Mouse (Mus musculus): ENCODE results near the gene Rnf217.

Gene Rnf217

DNA sequence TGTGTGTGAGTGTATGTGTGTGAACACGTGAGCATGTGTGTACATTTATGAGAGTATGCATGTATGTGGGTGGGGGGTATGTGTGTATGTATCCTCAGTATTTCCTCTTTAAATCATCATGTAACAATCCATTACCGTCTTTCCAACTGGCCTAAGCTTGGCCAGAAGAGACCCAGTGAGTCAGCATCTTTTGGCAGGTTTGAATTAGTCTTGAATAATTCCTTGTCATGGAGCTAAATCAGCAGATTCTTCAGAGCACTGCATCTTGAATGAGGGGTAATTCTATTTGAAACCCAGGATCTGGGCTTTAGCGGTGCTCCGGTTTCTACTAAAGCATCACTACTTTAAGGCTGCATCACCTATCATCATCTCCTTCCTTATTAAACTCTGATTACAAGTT, 55.7 kb downstream of the Rnf217 start:
- DNase-seq (ENCODE audit: low spot score) = no peak

DNA sequence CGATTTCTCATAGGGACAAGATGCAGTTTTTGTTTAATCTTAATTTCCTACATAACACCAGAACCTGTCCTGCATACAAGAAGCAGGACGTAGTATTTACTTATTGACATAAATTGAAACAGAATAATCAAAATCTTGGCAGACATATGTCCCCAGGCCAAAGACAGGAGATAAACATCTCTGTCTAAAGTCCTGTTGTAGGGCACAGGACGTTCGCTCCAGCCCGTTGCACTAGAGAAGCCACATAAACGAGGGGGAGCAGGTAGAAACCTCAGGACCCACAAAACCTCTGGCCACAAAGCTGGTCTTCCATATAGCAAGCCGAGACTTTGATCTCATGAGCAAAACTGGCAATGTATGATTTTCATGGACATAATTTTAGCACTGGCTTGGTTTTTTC, 57.1 kb downstream of the Rnf217 start:
- no peak for DNase-seq (ENCODE audit: low spot score)

DNA sequence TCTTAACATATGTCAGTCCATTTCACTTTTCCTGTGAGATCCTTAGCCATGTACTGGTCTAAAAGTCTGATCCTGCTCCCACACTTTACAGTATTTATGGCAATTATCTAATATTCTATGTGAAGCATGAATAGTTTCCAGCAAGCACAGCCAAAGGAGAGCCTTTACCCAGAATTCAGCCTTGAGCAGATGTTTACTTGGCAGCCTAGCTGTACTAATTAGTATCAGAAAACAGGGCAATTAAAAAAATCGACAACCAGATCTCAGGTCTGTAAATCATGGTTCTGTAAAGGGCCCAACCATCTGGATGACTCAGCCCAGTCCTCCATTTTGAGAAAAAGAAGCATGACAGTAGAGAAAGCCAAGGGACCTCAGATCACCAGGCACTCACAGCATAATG, 57.6 kb downstream of the Rnf217 start:
- no peak for DNase-seq (ENCODE audit: low spot score)

DNA sequence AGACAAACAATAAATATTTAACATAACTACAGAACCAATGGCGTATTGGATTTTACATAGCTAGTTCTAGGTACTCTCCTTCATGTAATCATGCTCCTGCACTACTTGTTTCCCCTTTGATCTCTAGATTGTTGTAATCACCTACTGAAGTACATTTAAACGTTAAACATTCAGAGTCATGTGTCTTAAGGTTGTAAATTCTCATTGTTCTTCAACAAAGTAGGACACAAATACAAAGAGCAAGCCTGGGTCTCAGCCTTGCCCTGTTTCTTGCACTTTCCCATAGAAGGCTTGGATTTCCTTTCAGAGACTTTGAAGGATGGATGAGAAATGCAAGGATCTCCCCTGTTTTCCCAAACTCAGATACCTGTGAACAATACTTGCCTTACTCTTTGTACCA, 61.8 kb downstream of the Rnf217 start:
- no peak for DNase-seq (ENCODE audit: low spot score)

DNA sequence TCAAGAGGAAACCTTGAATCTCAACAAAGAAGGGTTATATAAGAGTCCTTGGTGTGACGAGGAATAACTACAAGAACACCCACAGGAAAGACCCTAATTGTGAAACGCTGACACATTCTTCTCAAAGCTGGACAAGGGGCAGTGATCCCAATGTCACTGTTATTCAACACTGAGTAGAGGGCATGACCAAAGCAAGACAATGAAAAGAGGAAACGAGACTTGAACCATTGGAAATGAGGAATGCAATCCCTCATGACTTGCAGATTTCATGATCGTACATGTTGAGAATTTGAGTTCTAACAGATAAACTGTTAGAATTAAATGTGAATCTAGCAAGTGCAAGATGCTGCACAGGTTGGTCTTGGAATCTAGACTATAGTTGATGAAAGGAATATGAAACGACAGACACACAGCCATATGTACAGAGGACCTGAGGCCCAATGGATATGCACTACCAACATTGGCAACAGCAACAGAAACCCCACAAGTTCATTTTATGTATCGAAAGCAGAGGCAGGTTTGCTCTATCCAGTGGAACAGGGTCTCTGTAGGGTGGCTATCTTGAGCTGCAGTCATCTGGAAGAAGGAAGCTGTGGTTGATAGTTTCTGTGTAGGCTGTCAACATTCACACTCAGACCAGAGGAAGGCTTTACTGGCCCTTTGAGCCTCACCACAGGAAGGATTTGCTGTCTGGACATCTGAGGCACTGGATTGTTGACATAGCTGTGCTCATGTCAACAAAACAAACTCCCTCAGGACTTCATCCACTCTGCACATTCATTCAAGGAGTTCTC, 64.6 kb downstream of the Rnf217 start:
- no peak for DNase-seq (ENCODE audit: low spot score)

DNA sequence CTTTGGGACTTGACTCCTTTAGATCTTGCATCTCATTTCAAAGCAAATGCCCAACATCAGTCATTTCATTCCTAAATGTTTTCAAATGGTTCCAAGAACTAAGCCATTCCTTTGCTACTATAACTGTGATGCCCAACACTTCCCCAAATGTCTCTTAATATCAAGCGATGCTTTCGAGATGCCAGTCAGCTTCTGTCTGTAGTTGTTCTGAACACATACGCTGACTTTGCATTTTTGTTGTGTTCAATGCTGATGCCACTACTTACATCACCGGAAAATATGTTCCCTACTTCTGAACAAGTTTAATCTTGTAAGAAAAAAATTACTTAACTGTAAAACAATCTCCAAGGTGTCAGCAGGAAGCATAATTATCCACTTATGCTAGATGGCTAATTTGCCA, 68.5 kb downstream of the Rnf217 start:
- DNase-seq (ENCODE audit: low spot score) = no peak

DNA sequence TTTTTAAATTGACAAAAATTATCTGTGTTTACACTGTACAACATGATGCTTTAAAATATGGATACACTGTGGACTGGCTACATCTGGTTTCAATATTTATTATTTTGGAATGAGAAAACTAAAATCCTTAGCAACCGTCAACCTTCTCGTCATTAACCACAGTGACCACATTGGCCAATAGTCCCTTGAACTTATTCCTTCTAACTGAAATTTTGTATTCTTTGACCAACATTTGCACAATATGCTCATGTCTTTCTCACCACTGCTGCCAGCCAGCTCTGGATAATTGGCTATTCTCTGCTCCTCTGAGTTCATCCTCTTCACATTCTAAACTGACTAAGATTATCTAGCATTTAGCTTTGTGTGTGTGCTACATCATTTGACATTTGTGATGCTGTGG, 69.6 kb downstream of the Rnf217 start:
- DNase-seq (ENCODE audit: low spot score) = no peak

DNA sequence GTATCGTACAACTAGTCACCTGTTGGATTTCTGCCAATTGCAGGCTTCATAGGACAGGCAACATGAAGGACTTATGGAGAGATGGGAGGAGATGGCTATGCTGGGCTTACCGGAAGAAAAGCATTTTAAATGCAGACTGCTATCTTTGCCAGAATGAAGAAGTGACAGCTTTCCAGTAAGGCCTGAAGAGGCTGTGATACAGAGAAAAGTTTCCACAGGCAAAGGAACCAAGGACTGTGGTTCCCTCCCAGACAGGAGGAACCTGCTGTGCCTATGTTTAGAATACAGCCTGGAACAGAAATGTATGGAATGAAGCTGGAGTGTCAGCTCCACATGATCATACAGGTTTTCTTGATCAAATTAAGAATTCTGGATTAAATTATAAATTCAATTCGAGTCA, 70.3 kb downstream of the Rnf217 start:
- no peak for DNase-seq (ENCODE audit: low spot score)

DNA sequence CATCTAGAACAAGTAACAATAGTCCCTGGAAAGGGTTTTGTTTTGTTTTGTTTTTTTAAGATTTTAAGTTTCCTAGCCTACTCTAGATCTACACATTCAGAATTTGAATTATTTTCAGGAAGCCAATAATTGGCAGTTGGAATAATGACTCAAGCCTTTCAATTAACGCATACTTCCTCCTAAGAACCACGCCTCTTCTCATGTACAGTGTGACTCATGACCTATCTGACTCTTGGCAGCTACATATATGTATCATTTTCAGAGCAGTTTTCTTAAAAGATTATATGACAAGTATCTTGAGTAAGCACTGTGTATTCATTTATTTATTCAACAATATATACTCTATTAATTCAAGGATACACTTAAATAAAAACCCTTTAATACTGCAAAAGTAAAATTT, 70.7 kb downstream of the Rnf217 start:
- no peak for DNase-seq (ENCODE audit: low spot score)

DNA sequence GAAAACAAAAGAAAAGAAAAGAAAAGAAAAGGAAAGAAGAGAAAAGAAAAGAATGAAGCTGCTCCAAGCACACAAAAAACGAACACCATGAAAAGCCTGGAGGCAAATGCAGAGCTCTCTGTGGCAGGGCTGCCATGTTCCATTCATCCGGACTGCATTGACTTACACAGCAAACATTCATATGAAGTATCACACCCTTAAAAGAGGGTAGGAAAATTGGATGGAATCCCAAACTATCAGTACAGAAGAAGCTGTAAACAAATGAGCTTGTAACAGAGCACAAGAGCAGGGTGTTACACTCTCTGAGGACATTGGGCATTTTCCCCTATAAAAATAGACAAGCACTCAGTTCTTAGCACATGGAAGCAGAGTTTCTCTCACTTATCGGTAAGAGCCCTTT, 71.8 kb downstream of the Rnf217 start:
- DNase-seq (ENCODE audit: low spot score) = no peak

DNA sequence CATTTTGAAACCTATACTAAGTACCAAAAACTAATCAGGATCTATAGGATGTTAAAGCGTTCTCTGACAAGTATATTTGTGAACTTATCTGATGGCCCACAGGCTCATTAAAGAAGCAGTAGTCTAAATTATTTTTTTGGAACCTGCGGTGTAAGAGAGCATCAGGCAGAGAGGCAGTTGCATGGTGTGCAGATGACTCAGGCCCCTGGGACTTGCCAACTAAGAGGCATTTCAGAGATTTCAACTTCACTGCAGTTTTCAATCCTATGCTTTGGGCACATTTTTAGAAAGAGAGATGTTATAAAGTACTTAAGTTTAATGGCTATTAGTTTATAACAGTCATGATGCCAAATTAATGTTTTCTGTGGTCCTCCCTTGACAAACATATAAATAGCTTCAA, 73.9 kb downstream of the Rnf217 start:
- no peak for DNase-seq (ENCODE audit: low spot score)

DNA sequence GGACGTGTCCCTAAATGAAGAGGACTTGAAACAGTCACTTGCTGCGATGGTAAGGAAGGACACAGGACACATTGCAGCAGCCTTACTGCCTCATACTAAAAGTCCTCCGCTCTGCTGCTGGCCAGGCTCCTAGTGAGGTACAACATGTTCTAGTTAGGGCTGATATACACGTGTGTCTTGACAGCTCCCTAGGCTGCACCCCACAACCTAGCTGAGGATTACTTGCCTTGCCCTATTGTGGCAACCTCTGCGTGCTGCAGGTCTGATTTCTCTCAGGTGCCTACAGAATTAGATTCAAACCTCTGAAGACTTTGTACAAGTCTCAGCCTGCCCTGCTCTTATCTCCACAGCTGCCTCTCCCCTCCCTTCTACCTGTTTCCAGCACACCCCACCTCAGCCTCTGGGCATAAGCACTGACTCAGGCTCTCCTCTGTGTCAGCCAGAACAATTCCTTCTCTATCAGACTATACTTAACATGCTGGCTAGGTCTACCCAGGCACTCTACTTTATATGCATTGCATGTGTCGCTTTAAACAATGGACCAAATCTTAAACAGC, 75.6 kb downstream of the Rnf217 start:
- DNase-seq (ENCODE audit: low spot score) = no peak

DNA sequence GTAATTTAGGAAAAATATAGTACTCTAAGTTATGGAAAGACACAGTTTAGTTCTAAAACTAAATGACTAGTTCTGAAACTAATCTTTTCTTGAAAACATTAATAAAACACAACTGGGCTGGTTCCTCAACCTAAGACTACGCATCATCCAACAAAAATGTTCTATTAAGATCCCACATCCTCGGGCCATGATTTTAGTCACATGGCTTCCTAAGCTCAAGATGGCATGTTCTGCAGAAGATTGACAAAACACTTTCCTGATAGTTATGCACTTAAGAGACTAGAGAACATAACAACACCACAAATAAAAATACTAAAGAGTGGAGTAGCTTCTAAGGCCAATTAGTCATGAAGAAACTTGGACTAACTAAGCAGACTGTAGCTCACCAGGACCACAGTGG, 76.2 kb downstream of the Rnf217 start:
- no peak for DNase-seq (ENCODE audit: low spot score)

DNA sequence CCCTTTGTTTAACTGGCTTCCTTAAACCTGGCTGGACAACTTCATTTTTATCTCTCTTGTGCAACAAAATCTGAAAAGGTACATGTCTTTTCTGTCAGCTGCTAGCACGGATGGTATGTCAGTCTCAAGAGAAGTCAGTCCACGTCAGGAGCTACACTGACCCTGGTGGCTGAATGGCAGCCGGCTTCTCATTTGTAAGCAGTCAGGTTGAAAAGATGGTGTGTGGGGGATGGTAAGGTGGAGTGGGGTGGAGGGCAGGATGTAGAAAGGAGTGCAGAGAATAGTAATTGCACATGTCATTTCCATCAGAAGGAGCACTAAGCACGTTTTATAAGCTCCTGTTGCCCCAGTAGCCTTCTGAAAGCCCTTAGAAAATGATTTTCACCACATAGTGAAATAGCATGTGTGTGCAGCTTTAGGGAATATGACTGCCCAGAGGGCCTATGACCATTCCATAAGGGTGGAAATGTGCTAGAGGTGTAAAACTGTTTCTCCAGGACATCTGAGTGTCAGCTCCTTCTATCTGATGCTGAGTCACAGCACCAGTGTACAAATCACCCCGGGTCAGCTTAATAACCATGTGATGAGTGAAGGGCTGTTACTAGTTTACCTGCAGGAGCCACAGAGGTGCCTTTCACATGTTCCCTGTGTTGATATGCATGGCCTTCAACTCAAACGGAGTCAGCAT, 80.5 kb downstream of the Rnf217 start:
- no peak for DNase-seq (ENCODE audit: low spot score)

DNA sequence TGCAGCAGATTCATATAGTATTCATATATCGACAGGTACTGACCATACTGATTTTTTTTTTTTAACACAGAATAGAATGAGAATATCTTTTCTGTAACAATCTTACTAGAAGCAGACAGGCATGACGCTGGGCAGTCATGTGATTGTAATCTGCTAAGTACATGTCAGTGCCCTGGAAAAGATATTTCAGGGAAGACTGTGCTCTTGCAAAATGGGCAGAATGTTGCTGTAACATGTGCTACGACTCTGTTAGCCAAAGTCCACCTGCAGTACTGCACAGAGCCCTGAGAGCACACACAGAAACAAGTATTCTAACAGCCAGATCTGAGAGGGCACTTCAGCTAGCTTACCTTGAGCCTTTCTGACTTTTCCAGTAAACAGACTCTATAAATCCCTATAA, 83.3 kb downstream of the Rnf217 start:
- no peak for DNase-seq (ENCODE audit: low spot score)

DNA sequence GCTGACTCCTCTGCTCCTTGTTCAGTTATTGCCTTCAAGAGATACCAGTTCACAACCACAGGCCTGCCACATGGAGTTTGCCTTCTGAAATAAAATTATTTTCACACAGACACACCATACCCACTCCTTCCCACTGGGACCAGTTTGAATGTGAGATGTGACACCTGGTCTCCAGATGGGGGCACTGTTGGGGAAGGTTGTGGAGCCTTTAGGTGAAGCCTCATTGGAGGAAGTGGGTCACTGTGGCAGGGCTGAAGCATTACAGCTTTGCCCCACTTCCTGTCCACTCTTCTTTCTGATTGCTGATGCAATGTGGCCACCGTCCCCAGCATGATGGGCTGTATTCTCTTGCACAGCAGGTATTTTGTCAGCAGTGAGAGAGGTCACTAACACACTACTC, 89.6 kb downstream of the Rnf217 start:
- no peak for DNase-seq (ENCODE audit: low spot score)

DNA sequence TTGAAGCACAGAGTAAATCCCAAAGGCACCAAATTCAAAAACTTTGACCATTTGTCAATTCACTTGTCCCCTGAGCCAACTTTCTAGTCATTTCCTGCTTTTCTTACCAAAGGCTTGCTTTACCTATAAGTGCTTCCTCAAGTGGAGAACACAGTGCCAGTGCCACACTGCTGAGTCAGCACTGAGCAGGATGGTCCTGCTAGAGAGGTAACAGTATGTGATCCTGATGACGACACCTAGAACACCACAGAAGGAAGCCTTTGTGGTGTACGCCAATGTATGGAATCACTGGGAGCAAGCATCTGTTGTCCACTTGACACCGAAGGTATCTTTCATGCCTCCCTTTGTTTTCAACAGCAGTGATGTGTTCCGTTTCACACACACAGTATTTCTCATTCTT, 90.8 kb downstream of the Rnf217 start:
- no peak for DNase-seq (ENCODE audit: low spot score)

DNA sequence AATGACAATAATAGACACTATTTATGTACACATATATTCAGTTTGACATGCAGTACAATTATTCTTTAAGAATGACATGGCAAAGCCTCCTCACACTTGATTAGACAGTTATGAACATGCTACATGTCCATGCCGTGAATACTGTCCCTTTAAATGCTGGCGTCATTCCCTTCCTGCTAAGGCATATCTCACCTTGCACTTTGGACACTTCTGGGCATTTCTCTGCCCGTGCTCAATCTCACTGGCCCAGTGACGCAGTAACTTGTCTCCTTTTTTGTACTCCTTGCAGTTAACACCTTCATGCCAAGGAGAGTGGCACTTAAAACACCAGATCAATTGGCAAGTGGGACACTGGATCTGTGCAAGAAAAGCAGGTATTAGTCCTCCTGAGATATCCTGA, 91.8 kb downstream of the Rnf217 start:
- DNase-seq (ENCODE audit: low spot score) = no peak

DNA sequence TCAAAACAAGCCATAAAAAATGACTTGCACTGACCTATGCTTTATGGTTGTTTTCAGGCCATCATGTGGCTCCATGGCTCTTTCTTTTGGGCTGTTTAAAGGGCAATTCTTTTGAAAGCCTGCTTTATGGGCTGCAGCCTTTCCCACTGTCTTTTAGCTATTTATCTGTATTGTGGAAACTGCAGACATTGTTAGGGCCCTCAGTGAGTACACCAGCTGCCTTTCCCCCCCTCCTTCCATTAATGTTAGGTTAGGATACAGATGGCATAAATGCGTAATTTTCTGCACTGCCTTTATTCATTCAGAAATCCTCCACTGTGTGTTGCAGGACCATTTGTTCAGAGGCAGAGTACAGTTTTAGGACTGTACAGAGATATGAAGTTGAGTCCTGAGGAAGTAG, 93.1 kb downstream of the Rnf217 start:
- DNase-seq (ENCODE audit: low spot score) = no peak

DNA sequence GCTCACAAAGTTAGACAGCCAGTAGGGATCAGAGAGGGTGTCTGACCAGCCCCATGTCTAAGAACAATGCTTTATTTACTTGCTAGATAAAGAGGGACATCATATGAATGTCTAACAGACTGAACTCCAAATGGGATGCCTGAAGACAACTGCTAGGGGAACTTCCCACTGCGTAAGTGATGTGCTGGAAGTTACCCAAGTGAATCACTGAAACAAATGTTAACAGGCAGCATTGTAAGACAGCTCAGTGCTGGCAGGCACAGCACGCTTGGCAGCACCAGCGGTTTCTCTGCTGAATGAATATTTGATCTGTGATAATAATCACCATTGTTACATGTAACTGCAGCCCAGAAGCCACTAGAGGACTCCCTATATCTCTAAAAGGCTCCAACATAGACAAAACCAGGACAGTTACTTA, 104.8 kb downstream of the Rnf217 start:
- no peak for DNase-seq (ENCODE audit: low spot score)

DNA sequence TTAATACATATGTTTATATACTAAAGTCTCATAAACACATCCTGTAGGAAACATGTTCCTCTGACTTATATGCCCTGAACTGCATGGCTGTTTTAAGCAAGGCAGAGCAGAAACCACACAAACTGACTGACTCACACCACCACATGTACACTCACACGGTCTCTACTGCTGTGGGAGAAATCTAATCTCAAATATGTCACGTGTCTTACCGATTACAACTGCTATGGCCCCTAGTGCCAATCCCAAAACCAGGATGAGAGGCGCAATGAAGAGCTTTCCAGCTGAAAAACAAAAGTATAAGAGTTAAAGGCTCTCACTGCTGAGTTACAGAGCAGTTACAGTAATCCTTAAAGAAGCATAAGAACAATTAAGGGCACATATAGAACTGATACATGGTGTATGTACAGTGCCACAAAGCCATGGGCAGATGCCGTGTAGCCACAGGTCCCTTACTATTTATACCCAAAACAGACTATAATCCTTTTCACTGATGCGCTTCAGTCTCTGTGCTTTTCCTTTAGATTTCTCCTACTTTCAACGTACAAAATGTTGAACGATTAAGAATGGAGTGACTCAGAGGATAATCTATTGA, 105.3 kb downstream of the Rnf217 start:
- DNase-seq (ENCODE audit: low spot score) = no peak

DNA sequence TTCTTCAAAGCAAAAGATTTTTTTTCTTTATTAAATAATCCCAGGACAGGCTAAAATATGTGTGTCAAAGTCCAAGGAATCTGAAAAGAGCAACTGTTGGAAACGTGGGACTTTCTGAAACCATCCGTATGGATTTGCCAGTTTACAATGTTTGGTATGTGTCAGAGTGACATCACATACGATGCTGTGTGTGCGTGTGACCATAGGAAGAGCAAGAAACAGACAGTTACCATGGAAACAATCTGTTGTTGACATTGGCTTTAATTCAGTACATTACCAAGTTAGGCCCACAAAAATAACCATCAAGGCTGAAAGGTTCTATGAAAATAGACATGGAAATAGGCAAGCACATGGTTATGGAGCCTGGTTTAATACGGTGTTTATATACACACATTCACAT, 107.3 kb downstream of the Rnf217 start:
- no peak for DNase-seq (ENCODE audit: low spot score)

DNA sequence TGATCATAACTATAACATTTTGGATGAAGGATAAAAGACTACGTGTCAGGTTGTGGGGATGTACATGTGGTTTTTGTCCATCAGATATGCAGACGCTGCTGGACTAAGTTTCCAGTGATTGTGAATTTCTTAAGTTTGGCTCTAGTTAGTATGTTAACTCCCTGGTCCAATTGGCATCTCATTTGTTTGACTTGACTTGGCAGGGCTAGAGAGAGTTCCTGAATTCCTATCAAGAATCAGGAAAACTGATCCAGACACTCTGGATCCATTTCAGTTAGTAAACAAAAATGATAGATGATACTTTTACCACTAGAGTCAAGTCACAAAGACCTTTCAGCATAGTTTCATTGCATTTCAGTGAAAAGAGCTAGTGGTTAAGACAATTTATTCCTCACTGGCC, 112.1 kb downstream of the Rnf217 start:
- DNase-seq (ENCODE audit: low spot score) = no peak
